Mouse (Mus musculus): ENCODE results near the gene Tmem266. TPM values are rescaled to one million over a fixed set of nuclear protein-coding genes. Genes with fewer than 3 reads are reported as not detected.

The Tmem266 gene
- total and polyA plus RNA-seq, 2 experiments from 2014 or later = 5.9 to 7.1 TPM

GRCm38 (mm10) chr9:55368011-55368410, 41.3 kb downstream of the Tmem266 start:
- no peak for ATAC-seq
- H3K4me2 ChIP-seq (ENCODE audit: low read depth, low read length) = no peak overlapping the region
- H3K27ac ChIP-seq = no peak overlapping the region
- no peaks in the 10 kb centered on the region for H3K27me3 ChIP-seq (ENCODE audit: insufficient read depth, low read length)
- no peak for TF ChIP-seq CTCF (IDR thresholded peaks at IDR 0.05; ENCODE audit: low read depth)
- H3K36me3 ChIP-seq (ENCODE audit: insufficient read depth, low read length) = no peaks in the 10 kb centered on the region
- H3K9ac ChIP-seq (replicated peaks; ENCODE audit: low read length) = no peak overlapping the region
- no peak for DNase-seq (ENCODE audit: low spot score)
- no peak overlapping the region for H3K4me3 ChIP-seq (ENCODE audit: low read length)
- 62% methylated on average over 3 of the region's 3 CpGs for WGBS
- H3K4me1 ChIP-seq (ENCODE audit: insufficient read depth, low read length) = no peaks in the 10 kb centered on the region
- H3K9me3 ChIP-seq (ENCODE audit: low read length) = no peaks in the 10 kb centered on the region

DNA sequence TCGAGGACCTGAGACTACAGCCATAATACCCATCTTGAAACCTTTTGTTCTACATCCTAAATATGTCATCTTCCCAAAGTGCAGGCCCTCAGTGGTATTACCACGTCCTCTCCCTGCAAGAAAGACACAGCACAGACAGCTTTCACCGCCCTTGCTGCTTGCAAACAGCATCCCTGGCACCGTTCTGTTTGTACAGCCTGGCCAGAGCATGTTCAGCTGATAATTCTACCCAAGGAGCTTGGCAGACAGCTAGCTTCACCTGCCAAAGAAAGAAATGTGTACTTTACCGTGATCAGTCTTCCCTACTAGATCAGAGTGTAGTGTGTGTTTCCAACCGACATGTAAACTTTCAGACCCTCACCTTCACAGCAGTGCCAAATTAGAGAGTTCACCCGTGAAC, 45.2 kb downstream of the Tmem266 start:
- TF ChIP-seq CTCF (IDR thresholded peaks at IDR 0.05; ENCODE audit: low read depth) = no peak
- Histone ChIP-seq H3K4me2 (ENCODE audit: low read depth, low read length) (no peak overlapping the region), H3K9me3 (ENCODE audit: low read length) (no peaks in the 10 kb centered on the region), H3K9ac (replicated peaks; ENCODE audit: low read length) (no peak overlapping the region), H3K27ac (no peak overlapping the region), H3K4me3 (ENCODE audit: low read length) (no peak overlapping the region), H3K36me3 (ENCODE audit: insufficient read depth, low read length) (no peaks in the 10 kb centered on the region), H3K27me3 (ENCODE audit: insufficient read depth, low read length) (no peaks in the 10 kb centered on the region), H3K4me1 (ENCODE audit: insufficient read depth, low read length) (no peaks in the 10 kb centered on the region)
- ATAC-seq = no peak
- DNase-seq (ENCODE audit: low spot score) = no peak
- 73% methylated on average over 7 of the region's 7 CpGs for WGBS

DNA sequence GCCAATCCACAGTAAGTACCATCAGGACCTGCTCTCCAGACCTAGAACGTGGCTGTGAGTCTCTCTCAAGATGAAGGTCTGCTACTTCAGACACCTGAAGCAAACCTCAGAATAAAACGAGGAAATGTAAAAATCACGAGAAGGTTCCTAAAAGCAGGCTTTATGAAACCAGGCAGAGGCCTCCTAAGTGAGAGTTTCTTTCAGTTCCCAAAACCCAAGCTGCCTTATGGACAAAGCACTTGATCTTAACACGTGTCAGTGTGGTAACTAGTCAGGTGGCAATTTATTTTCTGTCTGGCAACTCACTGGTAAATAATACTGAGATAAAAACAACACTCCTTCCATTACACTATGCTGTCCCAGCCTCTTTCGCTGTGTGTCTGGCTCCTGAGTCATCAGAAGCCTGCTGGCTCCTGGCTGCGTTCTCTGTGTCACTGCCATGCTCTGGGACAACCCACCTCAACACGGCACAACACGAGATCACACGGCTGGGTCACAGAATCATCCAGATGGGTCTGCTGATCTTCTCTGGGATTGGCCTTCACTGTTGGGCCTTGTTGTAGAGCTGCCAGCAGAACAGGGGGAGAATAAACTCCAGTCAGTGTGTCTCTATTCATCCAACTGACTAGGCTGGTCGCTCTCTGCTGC, 51.0 kb downstream of the Tmem266 start:
- Histone ChIP-seq H3K36me3 (ENCODE audit: insufficient read depth, low read length) (no peaks in the 10 kb centered on the region), H3K4me3 (ENCODE audit: low read length) (no peak overlapping the region), H3K27ac (no peak overlapping the region), H3K4me1 (ENCODE audit: insufficient read depth, low read length) (no peaks in the 10 kb centered on the region), H3K4me2 (ENCODE audit: low read depth, low read length) (no peak overlapping the region), H3K9me3 (ENCODE audit: low read length) (no peaks in the 10 kb centered on the region), H3K27me3 (ENCODE audit: insufficient read depth, low read length) (no peaks in the 10 kb centered on the region), H3K9ac (replicated peaks; ENCODE audit: low read length) (no peak overlapping the region)
- DNase-seq (ENCODE audit: low spot score) = no peak
- ATAC-seq = no peak
- WGBS = 90% methylated on average over 10 of the region's 10 CpGs
- TF ChIP-seq CTCF (IDR thresholded peaks at IDR 0.05; ENCODE audit: low read depth) = no peak

GRCm38 (mm10) chr9:55381456-55381855, 54.7 kb downstream of the Tmem266 start:
- no peaks in the 10 kb centered on the region for H3K27me3 ChIP-seq (ENCODE audit: insufficient read depth, low read length)
- H3K27ac ChIP-seq = no peak overlapping the region
- H3K4me1 ChIP-seq (ENCODE audit: insufficient read depth, low read length) = no peaks in the 10 kb centered on the region
- no peak overlapping the region for H3K9ac ChIP-seq (replicated peaks; ENCODE audit: low read length)
- H3K4me2 ChIP-seq (ENCODE audit: low read depth, low read length) = no peak overlapping the region
- H3K36me3 ChIP-seq (ENCODE audit: insufficient read depth, low read length) = no peaks in the 10 kb centered on the region
- DNase-seq (ENCODE audit: low spot score) (no peak), ATAC-seq (no peak)
- WGBS = 90% methylated on average over 4 of the region's 4 CpGs
- TF ChIP-seq CTCF (IDR thresholded peaks at IDR 0.05; ENCODE audit: low read depth) = no peak
- H3K4me3 ChIP-seq (ENCODE audit: low read length) = no peak overlapping the region
- H3K9me3 ChIP-seq (ENCODE audit: low read length) = no peaks in the 10 kb centered on the region

DNA sequence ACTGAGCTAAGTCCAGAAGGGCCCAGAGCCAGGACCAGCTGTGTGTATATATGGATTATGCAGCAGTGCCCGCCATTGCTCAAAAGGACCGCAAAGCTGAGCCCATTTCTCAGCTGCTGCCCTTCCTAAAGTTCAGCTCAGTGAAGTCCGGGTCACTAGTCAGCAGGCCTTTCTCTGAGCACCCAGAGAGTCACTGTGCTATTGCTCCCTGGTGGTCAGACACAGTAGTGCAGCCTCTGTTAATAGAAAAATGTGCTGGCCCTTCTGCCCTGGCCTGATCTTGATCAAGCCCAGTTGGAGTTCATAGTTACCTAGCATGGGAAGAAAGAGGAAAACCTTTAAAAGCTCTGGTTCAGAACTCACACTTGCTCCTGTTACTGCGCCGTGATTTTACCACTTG, 55.7 kb downstream of the Tmem266 start:
- H3K9me3 ChIP-seq (ENCODE audit: low read length) = no peaks in the 10 kb centered on the region
- WGBS = 29% methylated on average over 5 of the region's 5 CpGs
- DNase-seq (ENCODE audit: low spot score) (peak; percentile 60), ATAC-seq (no peak)
- no peaks in the 10 kb centered on the region for H3K36me3 ChIP-seq (ENCODE audit: insufficient read depth, low read length)
- no peaks in the 10 kb centered on the region for H3K27me3 ChIP-seq (ENCODE audit: insufficient read depth, low read length)
- H3K27ac ChIP-seq = no peak overlapping the region
- no peak overlapping the region for H3K9ac ChIP-seq (replicated peaks; ENCODE audit: low read length)
- H3K4me3 ChIP-seq (ENCODE audit: low read length) = no peak overlapping the region
- no peak overlapping the region for H3K4me2 ChIP-seq (ENCODE audit: low read depth, low read length)
- H3K4me1 ChIP-seq (ENCODE audit: insufficient read depth, low read length) = no peaks in the 10 kb centered on the region
- TF ChIP-seq CTCF (IDR thresholded peaks at IDR 0.05; ENCODE audit: low read depth) = peak; percentile 78

- WGBS = 89% methylated on average over 4 of the region's 4 CpGs
- H3K36me3 ChIP-seq (ENCODE audit: insufficient read depth, low read length) = no peaks in the 10 kb centered on the region
- no peak for DNase-seq (ENCODE audit: low spot score)
- no peak for ATAC-seq
- no peaks in the 10 kb centered on the region for H3K9me3 ChIP-seq (ENCODE audit: low read length)
- H3K4me3 ChIP-seq (ENCODE audit: low read length) = no peak overlapping the region
- H3K4me2 ChIP-seq (ENCODE audit: low read depth, low read length) = no peak overlapping the region
- no peak overlapping the region for H3K9ac ChIP-seq (replicated peaks; ENCODE audit: low read length)
- no peaks in the 10 kb centered on the region for H3K27me3 ChIP-seq (ENCODE audit: insufficient read depth, low read length)
- H3K4me1 ChIP-seq (ENCODE audit: insufficient read depth, low read length) = no peaks in the 10 kb centered on the region
- H3K27ac ChIP-seq = no peak overlapping the region
- no peak for TF ChIP-seq CTCF (IDR thresholded peaks at IDR 0.05; ENCODE audit: low read depth)
These were observed 59.4 kb downstream of the Tmem266 start for GRCm38 (mm10) chr9:55386117-55386516.

- Histone ChIP-seq H3K36me3 (ENCODE audit: insufficient read depth, low read length) (no peaks in the 10 kb centered on the region), H3K9me3 (ENCODE audit: low read length) (no peaks in the 10 kb centered on the region), H3K27ac (no peak overlapping the region), H3K9ac (replicated peaks; ENCODE audit: low read length) (no peak overlapping the region), H3K4me3 (ENCODE audit: low read length) (no peak overlapping the region), H3K4me1 (ENCODE audit: insufficient read depth, low read length) (no peaks in the 10 kb centered on the region), H3K27me3 (ENCODE audit: insufficient read depth, low read length) (no peaks in the 10 kb centered on the region), H3K4me2 (ENCODE audit: low read depth, low read length) (no peak overlapping the region)
- no peak for TF ChIP-seq CTCF (IDR thresholded peaks at IDR 0.05; ENCODE audit: low read depth)
- ATAC-seq (no peak), DNase-seq (ENCODE audit: low spot score) (no peak)
- WGBS = 82% methylated on average over 14 of the region's 14 CpGs
These were observed 61.3 kb downstream of the Tmem266 start for GRCm38 (mm10) chr9:55387862-55388505.
